Mouse (Mus musculus) spleen, adult 2 months (tissue): Measurements from ENCODE around the gene Cfap61. TPM values are rescaled to one million over a fixed set of nuclear protein-coding genes. Genes with fewer than 3 reads are reported as not detected.

Experiments used
- DNase-seq, 2 experiments: peaks; one replicate each; pipeline versions ENCODE4 v3.0.0 to v3.0.0-alpha.2; 2012 to 2021; ENCODE audit warnings: low spot score in 2 of 2, low read depth in 1 of 2
- H3K27ac ChIP-seq: fragments of 200-500 bp; 2 replicates; pipeline ENCODE4 v1.5.1; 2012; ENCODE audit warnings: low read length, inconsistent platforms; ENCODE audit not compliant: insufficient read depth
- H3K27me3 ChIP-seq: fragments of 200-500 bp; 2 replicates; pipeline ENCODE4 v1.6.1; 2012; ENCODE audit warnings: mild to moderate bottlenecking, moderate library complexity, low read length, inconsistent platforms; ENCODE audit not compliant: control insufficient read depth, insufficient read depth
- H3K36me3 ChIP-seq: fragments of 200-500 bp; 2 replicates; pipeline ENCODE4 v1.6.1; 2012; ENCODE audit warnings: mild to moderate bottlenecking, low read length, inconsistent platforms; ENCODE audit not compliant: control insufficient read depth, insufficient read depth
- H3K4me1 ChIP-seq: fragments of 200-500 bp; 2 replicates; pipeline ENCODE4 v1.6.1; 2011; ENCODE audit warnings: inconsistent platforms; ENCODE audit not compliant: control insufficient read depth, insufficient read depth, insufficient read length
- H3K4me3 ChIP-seq: fragments of 200-500 bp; 2 replicates; pipeline ENCODE4 v1.5.1; 2011; ENCODE audit warnings: mild to moderate bottlenecking, inconsistent platforms; ENCODE audit not compliant: insufficient read depth, insufficient read length; ENCODE audit errors: extremely low read depth
- CTCF ChIP-seq: fragments of 200-500 bp; IDR thresholded peaks from 2 replicates; pipeline ENCODE4 v1.5.1; 2011; ENCODE audit warnings: mild to moderate bottlenecking, inconsistent platforms; ENCODE audit not compliant: insufficient read depth, insufficient read length, insufficient replicate concordance; ENCODE audit errors: extremely low read depth
- POLR2A ChIP-seq: fragments of 200-500 bp; IDR thresholded peaks from 2 replicates; pipeline ENCODE4 v1.6.1; 2011; ENCODE audit warnings: low read depth, low read length, inconsistent platforms
- WGBS: fragments of 180-500 bp; shearing (Covaris S2); methylation state at CpG from one replicate; pipeline ENCODE4 v1.1.7; 2018; 5-methylcytosine and 5-hydroxymethylcytosine counted together
- polyA plus RNA-seq: library from polyadenylated mRNA; depleted of rRNA; stranded (reverse); fragments of >200 nt; gene quantifications from 2 replicates; pipeline ENCODE4 v1.2.3, GENCODE M21; 2012

Gene Cfap61
- polyA plus RNA-seq, 1 experiment = 0.40 TPM

DNA sequence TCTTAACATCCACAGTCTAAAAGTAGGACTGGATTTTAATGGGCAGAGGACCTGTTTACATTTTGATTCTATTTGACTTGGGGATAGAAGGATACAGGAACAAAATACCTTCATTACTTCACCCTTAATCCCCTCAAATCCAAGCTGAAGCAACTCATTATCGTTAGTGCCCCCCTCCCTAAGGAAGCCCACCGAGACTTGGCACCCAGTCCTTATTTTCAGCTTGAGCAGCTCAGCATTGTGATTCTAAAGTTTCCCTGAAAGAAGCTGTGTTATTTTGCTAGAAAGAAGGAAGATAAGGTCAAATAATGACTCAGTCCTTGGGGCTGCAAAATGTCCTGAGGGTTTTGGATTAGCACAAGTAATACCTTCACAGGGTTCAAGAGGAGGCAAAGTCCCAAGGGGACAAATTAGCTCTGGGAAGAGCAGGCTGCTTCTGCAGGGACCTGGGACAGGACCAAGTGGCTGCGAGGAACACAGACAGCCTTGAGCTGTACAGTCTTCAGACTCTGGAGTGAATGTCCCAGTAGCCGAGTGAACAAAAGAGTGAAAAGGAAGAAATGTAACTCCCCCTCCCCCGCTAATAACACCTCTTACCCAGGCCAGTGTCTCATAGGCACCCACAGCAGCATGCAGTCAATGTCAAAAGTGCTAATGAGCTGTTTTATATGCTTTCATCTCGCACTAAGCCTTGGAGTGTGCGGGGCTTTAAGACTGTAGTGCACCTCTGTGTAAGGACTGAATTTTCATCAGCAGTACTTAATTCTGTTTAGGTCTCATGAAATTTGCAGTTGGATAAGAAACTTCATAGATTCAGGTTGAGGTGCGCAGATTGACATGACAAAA lies 81.0 kb downstream of the Cfap61 start:
- no peak for DNase-seq
- 80% methylated on average over 8 of the region's 8 CpGs for WGBS
- no peaks in the 10 kb centered on the region for H3K4me1 ChIP-seq
- H3K27me3 ChIP-seq = no peaks in the 10 kb centered on the region
- H3K27ac ChIP-seq = no peak overlapping the region
- no peaks in the 10 kb centered on the region for H3K36me3 ChIP-seq
- no peak for TF ChIP-seq CTCF
- TF ChIP-seq POLR2A = no peak
- H3K4me3 ChIP-seq = no peak overlapping the region

DNA sequence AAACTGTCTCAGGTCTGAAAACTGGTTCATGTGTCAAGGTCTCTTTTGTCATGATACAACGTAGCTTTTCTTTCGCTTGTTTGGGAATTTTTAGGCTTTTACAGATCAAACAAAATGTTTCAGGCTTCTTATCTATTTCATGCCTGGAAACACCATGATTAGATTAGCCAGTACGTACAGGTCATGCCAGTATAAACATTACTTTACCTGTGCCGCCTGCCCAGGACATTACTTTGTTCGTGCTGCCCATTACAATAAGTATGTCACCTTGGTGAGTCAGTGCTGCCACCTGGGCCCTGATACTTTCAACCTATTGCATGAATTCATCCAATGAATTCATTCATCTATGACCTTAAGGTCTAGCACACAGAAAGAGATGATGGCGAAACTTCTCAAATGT lies 88.3 kb downstream of the Cfap61 start:
- no peak for TF ChIP-seq CTCF
- no peak for TF ChIP-seq POLR2A
- H3K36me3 ChIP-seq = no peaks in the 10 kb centered on the region
- no peak overlapping the region for H3K27ac ChIP-seq
- H3K4me1 ChIP-seq = no peaks in the 10 kb centered on the region
- DNase-seq = no peak
- WGBS = 93% methylated on average over 6 of the region's 6 CpGs
- H3K27me3 ChIP-seq = no peaks in the 10 kb centered on the region
- no peak overlapping the region for H3K4me3 ChIP-seq

DNA sequence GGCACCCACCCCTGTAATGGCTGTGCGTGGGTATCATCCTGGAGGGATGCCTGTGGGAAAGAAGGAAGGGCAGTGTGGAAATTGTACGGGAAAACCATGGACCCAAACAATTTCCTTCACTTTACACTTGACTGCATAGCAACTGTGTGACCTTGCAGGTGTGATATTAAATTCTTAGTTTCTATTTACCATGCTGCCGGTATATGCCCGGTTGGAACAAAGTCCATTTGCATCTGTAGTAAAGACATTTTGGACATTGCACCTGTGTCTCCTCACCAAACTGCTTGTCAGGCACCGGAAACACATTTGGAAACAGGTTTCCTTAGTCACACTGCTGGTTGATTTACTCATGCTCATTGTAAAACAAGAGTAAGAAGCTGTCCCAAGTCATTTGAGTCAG lies 109.1 kb downstream of the Cfap61 start:
- Histone ChIP-seq H3K27me3 (no peaks in the 10 kb centered on the region), H3K4me3 (no peak overlapping the region), H3K36me3 (no peaks in the 10 kb centered on the region), H3K4me1 (no peaks in the 10 kb centered on the region), H3K27ac (no peak overlapping the region)
- 75% methylated on average over 5 of the region's 5 CpGs for WGBS
- TF ChIP-seq CTCF (no peak), POLR2A (no peak)
- DNase-seq = no peak

DNA sequence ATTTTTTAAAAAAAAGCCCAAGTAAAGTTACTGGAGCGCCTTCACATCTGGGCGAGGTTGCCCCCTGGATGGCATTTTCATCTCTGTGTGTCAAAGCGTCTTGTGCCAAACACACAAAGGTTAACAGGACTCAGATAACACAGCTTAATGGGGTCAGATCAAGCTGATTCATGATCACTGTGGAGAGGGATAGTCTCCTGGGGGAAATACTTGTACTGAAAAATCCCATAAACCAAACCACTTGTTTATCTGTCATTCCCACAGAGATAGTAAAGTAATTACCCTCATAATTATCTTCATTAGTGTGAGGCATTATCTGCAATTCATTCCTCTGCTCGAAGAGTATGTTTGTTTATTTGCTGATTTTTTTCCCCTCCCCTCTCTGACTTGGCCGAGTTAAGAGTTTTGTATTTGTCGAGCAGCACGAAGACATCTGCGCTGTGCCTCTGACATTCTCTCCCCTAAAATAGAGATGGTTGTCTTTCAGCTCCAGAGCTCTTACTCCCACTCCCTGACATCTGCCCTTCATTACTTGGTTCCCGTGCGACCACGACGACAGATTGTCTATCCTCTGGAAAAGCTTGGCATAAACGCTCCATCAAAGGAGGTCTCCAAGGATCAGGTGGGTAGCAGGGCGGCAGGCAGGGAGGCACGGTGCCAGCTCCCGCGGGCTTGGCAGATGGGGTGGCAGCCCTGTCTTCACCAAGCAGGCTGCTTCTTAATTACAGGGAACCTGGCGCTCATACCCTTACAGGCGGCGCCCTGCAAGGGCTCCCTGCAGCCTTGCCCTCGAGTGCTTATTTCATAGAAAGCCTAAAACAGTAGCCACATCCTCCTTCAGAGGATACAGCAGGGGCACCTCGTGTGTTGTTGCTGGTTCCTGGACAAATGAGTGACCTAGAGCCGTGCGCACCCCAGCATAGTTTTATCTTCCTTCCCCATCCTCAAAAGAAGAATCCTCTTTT lies 110.6 kb downstream of the Cfap61 start:
- Histone ChIP-seq H3K36me3 (no peaks in the 10 kb centered on the region), H3K4me1 (no peaks in the 10 kb centered on the region), H3K4me3 (no peak overlapping the region), H3K27me3 (no peaks in the 10 kb centered on the region), H3K27ac (no peak overlapping the region)
- no peak for DNase-seq
- no peak for TF ChIP-seq POLR2A
- TF ChIP-seq CTCF = no peak
- WGBS = 58% methylated on average over 24 of the region's 24 CpGs

DNA sequence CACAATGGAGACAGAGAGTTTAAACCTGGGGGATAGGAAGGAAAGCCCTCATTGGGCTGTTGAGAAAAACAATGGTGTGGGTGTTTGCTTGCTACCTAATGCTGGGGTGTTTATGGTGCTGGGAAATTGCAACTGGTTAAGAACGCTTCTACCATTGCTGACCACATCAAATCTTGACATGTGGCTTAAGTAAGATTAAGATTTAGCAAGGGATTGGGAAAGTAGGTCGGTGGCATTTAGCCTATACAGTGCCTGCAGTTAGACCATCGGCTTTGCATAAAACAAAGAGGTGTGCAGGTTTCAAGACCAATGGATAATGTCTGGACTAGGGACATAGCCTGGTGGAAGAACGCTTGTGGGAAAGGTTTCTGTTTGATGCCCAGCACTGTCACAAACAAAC lies 113.1 kb downstream of the Cfap61 start:
- TF ChIP-seq CTCF = no peak
- TF ChIP-seq POLR2A = no peak

DNA sequence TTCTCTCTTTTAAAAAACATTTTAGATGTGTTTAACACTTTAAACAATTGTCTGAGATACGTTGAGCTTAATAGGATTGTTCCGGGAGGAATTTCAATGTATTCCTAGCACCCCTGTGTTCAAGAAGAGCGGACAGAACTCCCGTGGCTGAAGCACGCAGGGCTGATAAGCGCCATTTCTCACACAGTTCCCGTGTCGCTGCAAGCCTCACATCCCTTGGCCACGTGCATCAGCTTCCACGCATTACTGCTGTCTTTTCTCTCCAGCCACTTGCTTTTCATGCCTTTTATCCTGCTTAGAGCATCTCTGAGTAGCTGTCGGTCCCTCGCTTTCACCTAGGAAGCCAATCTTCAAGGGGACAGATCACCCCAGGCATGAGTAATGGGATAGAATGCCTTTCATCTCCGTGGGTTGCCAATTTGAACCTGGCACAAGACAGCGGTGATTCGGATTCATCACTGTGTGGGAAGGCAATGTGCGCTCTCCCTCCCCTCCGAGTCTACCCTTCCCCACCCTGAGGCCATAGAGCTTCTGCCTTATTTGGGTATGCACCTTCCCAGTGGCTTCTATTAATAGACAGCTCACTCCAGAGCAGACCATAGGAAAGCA lies 113.7 kb downstream of the Cfap61 start:
- Histone ChIP-seq H3K27me3 (no peaks in the 10 kb centered on the region), H3K27ac (no peak overlapping the region), H3K36me3 (no peaks in the 10 kb centered on the region), H3K4me1 (no peaks in the 10 kb centered on the region), H3K4me3 (no peak overlapping the region)
- TF ChIP-seq CTCF = no peak
- TF ChIP-seq POLR2A = no peak
- WGBS = 89% methylated on average over 17 of the region's 17 CpGs
- DNase-seq = no peak

More for the DNA sequence above, 113.1 kb downstream of the Cfap61 start:
- Histone ChIP-seq H3K27me3 (no peaks in the 10 kb centered on the region), H3K27ac (no peak overlapping the region), H3K4me1 (no peaks in the 10 kb centered on the region), H3K4me3 (no peak overlapping the region), H3K36me3 (no peaks in the 10 kb centered on the region)
- DNase-seq = no peak
- WGBS = 91% methylated on average over 4 of the region's 4 CpGs
